Mouse (Mus musculus) heart, postnatal 4 days (tissue): ENCODE data around the gene Siah1a. TPM values are rescaled to one million over a fixed set of nuclear protein-coding genes. Genes with fewer than 3 reads are reported as not detected.

Experiments used
- DNase-seq: peaks from one replicate; pipeline ENCODE4 v3.0.0; 2021
- total RNA-seq, 2 experiments: library from RNA; stranded (reverse); gene quantifications; 2 replicates each; pipeline ENCODE4 v1.2.3; 2021

Siah1a gene
- total RNA-seq, 2 experiments from 2014 or later = 30.2 to 31.2 TPM

DNA sequence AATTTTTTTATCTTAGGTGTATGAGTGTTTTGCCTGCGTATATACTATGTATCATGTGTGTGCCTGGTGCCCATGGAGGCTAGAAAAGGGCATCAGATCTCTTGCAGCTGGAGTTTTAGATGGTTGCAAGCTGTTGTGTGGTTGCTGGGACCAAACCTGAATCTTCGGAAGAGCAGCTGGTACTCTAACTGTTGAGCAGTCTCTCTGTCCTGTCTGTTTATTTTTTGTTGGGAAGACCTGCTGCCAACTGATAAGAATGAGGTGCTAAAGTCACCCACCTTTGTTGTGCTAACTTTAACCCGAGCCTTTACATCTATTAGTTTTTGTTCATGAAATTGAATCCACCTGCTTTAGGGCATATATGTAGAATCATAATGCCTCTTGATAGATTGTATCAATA lies 43.3 kb downstream of the Siah1a start:
- DNase-seq = no peak

DNA sequence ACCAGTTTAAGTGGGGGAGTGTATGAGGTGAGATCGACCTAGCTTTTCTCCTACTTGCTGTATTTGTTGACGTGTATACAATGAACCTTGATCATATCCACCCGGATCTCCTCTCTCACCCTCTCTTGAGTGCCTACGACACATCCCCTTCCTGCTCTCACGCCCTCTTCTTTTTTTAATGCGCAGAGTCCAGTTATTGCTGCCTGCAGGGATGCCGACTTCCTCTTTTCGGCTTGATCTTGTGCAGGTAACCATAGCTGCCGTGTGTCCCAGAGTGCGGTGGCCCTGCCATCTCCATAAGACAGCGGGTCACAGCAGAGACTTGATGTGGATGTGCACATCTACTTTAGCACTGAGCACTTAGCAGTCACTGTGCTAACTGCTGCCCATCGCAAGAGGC lies 46.3 kb downstream of the Siah1a start:
- no peak for DNase-seq

DNA sequence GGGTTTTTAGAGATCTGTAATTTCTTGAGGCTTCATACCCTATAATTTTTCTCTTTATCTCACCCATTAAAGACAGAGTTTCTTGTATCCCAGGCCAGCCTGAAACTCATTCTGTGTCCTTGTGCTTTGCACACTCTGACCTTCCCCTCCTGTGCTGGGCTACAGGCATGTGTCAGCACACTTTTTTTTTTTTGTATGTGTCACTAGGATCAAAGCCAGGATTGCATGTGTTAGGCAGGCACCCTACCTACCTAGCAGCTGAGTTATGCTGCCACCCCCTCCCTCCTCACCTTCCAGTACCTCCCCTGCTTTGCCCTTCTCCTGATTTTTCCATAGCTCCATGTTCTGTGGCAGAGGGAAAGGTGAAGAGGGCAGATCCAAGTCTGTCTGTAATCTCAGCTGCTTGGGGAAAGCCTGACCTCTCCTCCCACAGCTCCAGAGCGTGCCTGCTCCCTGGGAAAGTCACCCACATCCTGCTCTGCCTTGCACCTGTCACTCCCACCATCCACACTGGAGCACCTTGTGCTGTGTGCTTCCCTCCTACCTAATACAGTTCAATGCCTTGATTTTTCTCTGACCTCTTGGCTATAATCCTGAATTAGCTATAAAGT lies 46.8 kb downstream of the Siah1a start:
- no peak for DNase-seq

DNA sequence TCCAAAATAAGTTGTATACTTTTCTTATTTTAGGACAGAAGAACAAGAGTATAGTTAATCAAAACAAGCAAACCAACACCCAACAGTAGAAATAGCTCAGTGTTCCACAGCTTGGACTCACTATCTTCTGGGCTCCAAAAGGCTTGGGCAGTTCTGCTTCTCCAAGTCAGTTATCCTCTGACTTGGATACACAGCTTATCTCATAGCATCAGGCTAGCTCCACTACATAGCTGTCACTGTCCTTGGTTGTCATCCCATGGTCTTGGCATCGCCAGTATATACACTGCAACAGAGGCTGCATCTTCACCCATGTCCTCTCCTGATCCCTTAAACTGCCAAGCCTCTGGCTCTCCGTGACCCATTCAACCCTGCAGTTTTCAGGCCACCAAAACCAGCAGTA lies 50.0 kb downstream of the Siah1a start:
- DNase-seq = no peak

DNA sequence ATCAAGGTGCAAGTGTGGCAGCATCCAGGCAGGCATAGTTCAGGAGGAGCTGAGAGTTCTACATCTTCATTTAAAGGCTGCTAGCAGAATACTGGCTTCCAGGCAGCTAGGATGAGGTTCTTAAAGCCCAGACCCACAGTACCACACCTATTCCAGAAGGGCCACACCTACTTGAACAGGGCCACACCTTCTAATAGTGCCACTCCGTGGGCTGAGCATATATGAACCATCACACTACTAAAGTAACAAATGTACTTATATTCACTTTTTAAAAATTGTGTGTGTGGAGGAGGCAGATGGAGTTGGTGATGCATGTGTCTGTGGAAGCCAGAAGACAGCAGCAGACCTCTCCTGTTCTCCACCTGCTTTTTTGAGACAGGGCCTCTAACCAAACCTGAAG lies 51.7 kb downstream of the Siah1a start:
- no peak for DNase-seq

DNA sequence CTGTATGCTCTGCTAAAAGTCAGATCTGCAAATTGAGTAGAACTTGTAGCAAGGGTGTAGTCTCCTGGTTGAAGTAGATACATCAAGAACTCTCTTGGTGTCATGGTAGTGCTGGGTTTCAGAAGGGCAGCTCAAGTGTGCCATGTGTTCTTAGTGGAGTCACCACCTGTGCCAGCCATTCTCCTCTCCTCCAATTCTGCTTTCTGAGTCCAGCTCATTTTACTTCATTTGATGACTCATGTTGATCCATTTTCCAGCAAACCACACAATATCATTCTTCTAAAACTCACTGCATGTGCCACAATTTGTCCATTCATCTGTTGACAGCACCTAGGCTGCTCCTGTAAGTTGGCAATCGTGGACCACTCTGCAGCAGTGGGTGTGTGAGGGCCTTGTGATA lies 53.6 kb downstream of the Siah1a start:
- no peak for DNase-seq

DNA sequence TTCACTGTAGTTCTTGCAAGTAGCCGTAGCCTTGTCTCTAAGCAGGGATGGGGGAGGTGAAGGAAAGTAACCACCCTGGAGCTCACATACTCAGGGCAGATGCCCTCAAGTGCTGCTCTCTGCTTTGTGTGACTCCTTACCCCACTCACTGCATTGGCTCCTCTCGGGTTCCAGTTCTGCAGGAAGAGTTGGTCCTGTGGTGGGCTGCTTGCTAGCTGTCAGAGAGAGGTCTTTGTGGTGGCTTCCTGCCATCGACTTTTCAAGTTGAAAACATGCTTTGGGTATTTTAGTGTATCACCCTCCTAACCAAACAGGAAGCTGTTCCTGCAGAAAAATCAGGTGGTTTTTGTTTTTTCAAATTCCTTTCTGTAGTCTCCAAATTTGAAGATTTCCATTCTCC lies 59.1 kb downstream of the Siah1a start:
- no peak for DNase-seq

Other genes with a start within 250 kb of the Siah1a start
- gene Abcc12, start 165.2 kb downstream of the Siah1a start, total RNA-seq = under 1 TPM; 0.07 to 0.09 TPM
- gene Lonp2, start 121.9 kb downstream of the Siah1a start, total RNA-seq = 10 to 100 TPM; 56.5 to 62.3 TPM
- 1 to 10 TPM; 3.0 to 3.6 TPM for gene Gm10638, start 235 bp downstream of the Siah1a start, total RNA-seq
- gene N4bp1, start 139.3 kb upstream of the Siah1a start, total RNA-seq = 10 to 100 TPM; 23.3 to 24.0 TPM